Mouse (Mus musculus): ENCODE results near the gene Ccdc110. TPM values are rescaled to one million over a fixed set of nuclear protein-coding genes. Genes with fewer than 3 reads are reported as not detected.

The Ccdc110 gene
- polyA plus RNA-seq, 1 experiment from 2014 or later, result not detected

DNA sequence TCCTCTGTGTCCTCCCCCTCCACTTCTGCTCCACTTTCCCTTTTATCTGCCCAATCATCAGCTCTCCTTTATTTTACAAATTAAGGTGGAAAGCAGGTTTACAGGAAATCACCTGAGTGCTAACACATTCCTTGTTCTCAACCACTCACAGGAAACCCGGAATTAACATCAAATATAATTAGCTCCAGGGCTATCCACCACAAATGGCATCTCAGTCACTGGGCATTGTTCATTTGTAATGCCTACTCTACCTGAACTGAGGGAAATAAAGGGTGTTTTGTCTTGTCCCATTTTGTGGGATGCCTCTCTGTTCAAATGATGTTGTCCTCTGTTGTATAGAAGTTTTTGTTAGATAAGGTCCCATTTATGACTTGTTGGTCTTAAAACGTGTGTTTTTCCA is 16.2 kb downstream of the Ccdc110 start:
- ATAC-seq (no peak), DNase-seq (ENCODE audit: low spot score) (no peak)
- TF ChIP-seq EP300 (IDR thresholded peaks at IDR 0.05) (no peak), CTCF (IDR thresholded peaks at IDR 0.05) (no peak)
- Histone ChIP-seq H3K9ac (replicated peaks; ENCODE audit: low read depth) (no peak overlapping the region), H3K9me3 (ENCODE audit: low read length) (no peaks in the 10 kb centered on the region), H3K4me3 (ENCODE audit: low read depth, low read length) (no peak overlapping the region), H3K36me3 (ENCODE audit: insufficient read depth, low read length) (no peaks in the 10 kb centered on the region), H3K27me3 (replicated peaks; ENCODE audit: insufficient read depth, low read length) (no peaks in the 10 kb centered on the region), H3K4me2 (replicated peaks; ENCODE audit: low read depth, low read length) (no peak overlapping the region), H3K4me1 (ENCODE audit: insufficient read depth, low read depth, low read length) (no peaks in the 10 kb centered on the region), H3K27ac (ENCODE audit: low read length) (no peak overlapping the region)
- WGBS, result 61% methylated on average over 2 of the region's 2 CpGs

DNA sequence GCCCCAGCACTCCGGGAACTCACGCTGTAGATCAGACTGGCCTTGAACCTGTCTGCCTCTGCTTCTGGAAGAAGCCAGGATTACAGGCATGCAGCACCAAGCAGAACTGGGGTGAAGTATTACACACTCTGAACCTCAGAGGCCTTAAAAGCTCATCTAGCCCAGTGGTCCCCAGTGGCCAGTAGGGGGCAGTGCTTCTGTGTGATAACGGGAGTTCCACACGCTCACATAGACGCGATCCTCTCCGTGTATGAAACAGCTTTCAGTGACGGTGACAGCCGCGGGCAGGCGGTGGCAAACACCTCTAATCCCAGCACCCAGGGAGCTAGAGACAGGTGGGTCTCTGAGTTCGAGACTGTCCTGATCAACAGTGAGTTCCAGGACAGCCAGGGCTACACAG is 36.5 kb downstream of the Ccdc110 start:
- Histone ChIP-seq H3K36me3 (ENCODE audit: insufficient read depth, low read length) (no peaks in the 10 kb centered on the region), H3K4me3 (ENCODE audit: low read depth, low read length) (no peak overlapping the region), H3K9me3 (ENCODE audit: low read length) (no peaks in the 10 kb centered on the region), H3K27ac (ENCODE audit: low read length) (no peak overlapping the region), H3K4me2 (replicated peaks; ENCODE audit: low read depth, low read length) (no peak overlapping the region), H3K9ac (replicated peaks; ENCODE audit: low read depth) (no peak overlapping the region), H3K27me3 (replicated peaks; ENCODE audit: insufficient read depth, low read length) (no peaks in the 10 kb centered on the region), H3K4me1 (ENCODE audit: insufficient read depth, low read depth, low read length) (peaks cover 2% of the 10 kb centered on the region; the same call in 1 of the 2 replicates)
- DNase-seq (ENCODE audit: low spot score) (no peak), ATAC-seq (no peak)
- WGBS, result 93% methylated on average over 12 of the region's 12 CpGs
- TF ChIP-seq EP300 (IDR thresholded peaks at IDR 0.05) (no peak), CTCF (IDR thresholded peaks at IDR 0.05) (peak; percentile 24)

DNA sequence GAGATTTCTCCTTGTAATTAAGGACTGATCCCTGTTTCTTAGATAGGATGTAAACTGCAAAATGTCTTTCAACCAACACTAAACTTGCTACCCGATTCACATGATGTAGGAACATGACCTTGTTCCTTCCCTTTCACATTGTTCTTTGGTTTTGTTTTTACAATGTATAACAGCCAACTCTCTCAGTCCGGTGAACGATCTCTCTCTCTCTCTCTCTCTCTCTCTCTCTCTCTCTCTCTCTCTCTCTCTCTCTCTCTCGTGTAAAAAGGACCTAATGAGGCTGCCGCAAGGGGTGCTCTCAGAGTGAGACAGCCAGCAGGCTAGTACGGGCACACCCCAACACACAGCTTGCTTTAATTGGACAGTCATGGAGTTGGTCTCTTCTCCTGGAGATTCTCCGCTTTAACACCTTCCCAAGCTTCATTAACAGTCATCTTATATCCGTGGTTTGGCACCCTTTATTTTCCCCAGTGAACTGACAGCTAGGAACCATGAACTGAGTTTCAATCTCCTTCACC is 39.6 kb downstream of the Ccdc110 start:
- Histone ChIP-seq H3K9me3 (ENCODE audit: low read length) (no peaks in the 10 kb centered on the region), H3K9ac (replicated peaks; ENCODE audit: low read depth) (no peak overlapping the region), H3K27ac (ENCODE audit: low read length) (0 out of 2 replicates have a peak overlapping the region, but pooled peaks have one; percentile 0), H3K27me3 (replicated peaks; ENCODE audit: insufficient read depth, low read length) (no peaks in the 10 kb centered on the region), H3K36me3 (ENCODE audit: insufficient read depth, low read length) (no peaks in the 10 kb centered on the region), H3K4me2 (replicated peaks; ENCODE audit: low read depth, low read length) (no peak overlapping the region), H3K4me3 (ENCODE audit: low read depth, low read length) (no peak overlapping the region), H3K4me1 (ENCODE audit: insufficient read depth, low read depth, low read length) (peaks cover 7% of the 10 kb centered on the region; the same call in 1 of the 2 replicates)
- DNase-seq (ENCODE audit: low spot score), result peak; percentile 12
- ATAC-seq, result no peak
- WGBS, result 63% methylated on average over 8 of the region's 8 CpGs
- TF ChIP-seq EP300 (IDR thresholded peaks at IDR 0.05) (no peak), CTCF (IDR thresholded peaks at IDR 0.05) (no peak)

DNA sequence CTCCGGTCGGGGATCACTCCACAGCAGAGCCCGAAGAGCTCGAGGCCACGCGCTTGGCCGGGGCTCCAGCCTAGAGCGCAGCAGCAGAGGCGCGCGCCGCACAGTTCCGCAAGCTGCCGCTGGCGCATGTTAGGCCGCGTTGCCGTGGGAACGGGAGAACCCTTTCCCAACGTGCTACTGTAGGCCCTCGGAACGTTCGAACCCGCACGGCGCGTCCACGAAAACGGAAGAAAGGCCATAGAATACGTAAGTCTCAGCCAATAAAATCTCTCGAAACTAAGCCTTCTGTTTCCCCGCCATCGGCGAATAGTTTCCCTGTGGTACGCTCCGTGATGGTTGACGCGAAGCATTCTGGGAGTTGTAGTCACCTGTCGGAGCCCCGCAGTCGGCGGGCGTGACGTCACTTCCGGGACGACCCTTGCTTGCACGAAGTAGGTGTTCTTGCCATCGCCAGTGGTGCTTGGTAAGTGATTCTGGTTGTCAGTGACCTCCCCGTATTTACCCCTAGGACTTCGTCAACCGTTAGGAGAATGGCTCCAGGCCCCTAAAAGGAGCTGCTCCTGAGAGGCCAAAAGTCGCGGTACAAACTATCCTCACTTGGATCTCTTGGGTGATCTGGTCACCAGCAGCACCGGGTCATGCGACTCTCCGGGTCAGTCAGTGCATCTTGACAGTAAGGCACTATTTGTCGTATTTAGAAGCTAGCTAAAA is 40.9 kb downstream of the Ccdc110 start, which contains the start of the genes 1700029J07Rik and Ufsp2:
1700029J07Rik (minus strand) TSS at position 127 of the 711 bp plus-strand sequence.
Ufsp2 (plus strand) TSS at position 403 of the 711 bp plus-strand sequence.
- WGBS, result 2% methylated on average over 57 of the region's 57 CpGs
- Histone ChIP-seq H3K9ac (replicated peaks; ENCODE audit: low read depth) (peak within 1 kb of the TSS; percentile 37; the same call in 1 of the 2 replicates), H3K27me3 (replicated peaks; ENCODE audit: insufficient read depth, low read length) (no peaks in the 10 kb centered on the region), H3K4me3 (ENCODE audit: low read depth, low read length) (peak within 1 kb of the TSS; percentile 64), H3K4me1 (ENCODE audit: insufficient read depth, low read depth, low read length) (peaks cover 7% of the 10 kb centered on the region; the same call in 1 of the 2 replicates), H3K4me2 (replicated peaks; ENCODE audit: low read depth, low read length) (peak within 1 kb of the TSS; percentile 74), H3K36me3 (ENCODE audit: insufficient read depth, low read length) (no peaks in the 10 kb centered on the region), H3K9me3 (ENCODE audit: low read length) (no peaks in the 10 kb centered on the region), H3K27ac (ENCODE audit: low read length) (peak within 1 kb of the TSS; percentile 71)
- ATAC-seq, result peak; percentile 98
- peak; percentile 99 for DNase-seq (ENCODE audit: low spot score)
- peak; percentile 66 for TF ChIP-seq CTCF (IDR thresholded peaks at IDR 0.05)
- TF ChIP-seq EP300 (IDR thresholded peaks at IDR 0.05), result no peak

DNA sequence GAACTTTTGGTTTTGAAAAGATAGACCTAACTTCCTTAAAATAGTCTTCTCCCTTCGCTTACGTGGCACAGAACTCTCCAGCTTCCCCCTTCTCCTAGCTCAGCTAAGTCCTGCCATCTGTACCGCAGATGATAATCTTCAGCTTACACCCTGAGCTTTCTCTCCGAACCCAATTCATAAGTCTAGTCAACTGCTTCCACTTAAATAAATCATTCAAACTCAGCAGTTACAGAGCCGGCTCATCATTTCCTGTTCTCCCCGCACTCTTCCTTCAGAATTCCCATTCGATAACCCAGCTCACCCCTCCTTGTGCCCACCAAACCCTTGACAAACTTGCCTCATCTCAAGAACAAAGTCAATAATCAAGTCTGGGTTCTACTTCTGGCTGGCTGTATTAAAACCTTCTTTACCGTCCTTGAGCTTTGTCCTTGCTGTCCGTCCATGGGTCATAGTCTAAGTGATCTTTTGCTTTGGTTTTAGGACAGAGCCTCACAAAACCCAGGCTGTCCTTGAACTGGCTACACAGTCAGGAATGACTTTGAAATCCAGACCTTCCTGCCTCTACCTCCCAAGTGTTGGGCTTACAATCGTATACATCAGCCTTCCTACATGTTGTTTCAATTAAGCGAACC is 41.5 kb downstream of the Ccdc110 start:
- TF ChIP-seq EP300 (IDR thresholded peaks at IDR 0.05) (no peak), CTCF (IDR thresholded peaks at IDR 0.05) (no peak)
- 39% methylated on average over 11 of the region's 11 CpGs for WGBS
- peak; percentile 8 for ATAC-seq
- peak overlapping the region; percentile 71 for H3K27ac ChIP-seq (ENCODE audit: low read length)
- H3K9ac ChIP-seq (replicated peaks; ENCODE audit: low read depth), result peak overlapping the region; percentile 37; the same call in 1 of the 2 replicates
- H3K4me2 ChIP-seq (replicated peaks; ENCODE audit: low read depth, low read length), result peak overlapping the region; percentile 74
- H3K4me1 ChIP-seq (ENCODE audit: insufficient read depth, low read depth, low read length), result peaks cover 7% of the 10 kb centered on the region; the same call in 1 of the 2 replicates
- peak overlapping the region; percentile 64 for H3K4me3 ChIP-seq (ENCODE audit: low read depth, low read length)
- no peaks in the 10 kb centered on the region for H3K9me3 ChIP-seq (ENCODE audit: low read length)
- no peaks in the 10 kb centered on the region for H3K27me3 ChIP-seq (replicated peaks; ENCODE audit: insufficient read depth, low read length)
- peak; percentile 57 for DNase-seq (ENCODE audit: low spot score)
- H3K36me3 ChIP-seq (ENCODE audit: insufficient read depth, low read length), result no peaks in the 10 kb centered on the region

DNA sequence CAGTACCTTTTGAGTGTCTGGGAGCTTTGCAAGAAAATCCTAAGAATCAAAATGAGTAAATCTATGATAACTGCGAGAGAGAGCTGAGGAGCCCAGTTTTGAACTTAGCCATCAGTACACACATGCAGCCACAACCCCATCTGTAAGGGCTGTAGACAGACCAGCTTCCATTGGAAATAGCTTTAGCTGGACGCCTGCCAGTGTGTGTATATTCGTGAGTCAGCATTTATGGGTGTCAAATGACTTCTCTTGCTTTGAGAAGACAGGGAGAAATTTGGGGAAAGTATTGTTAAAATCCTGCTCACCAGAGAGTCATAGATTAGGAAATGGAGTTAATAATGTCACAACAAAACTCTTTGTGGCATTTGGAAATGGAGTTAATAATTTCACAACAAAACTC is 52.2 kb downstream of the Ccdc110 start:
- TF ChIP-seq CTCF (IDR thresholded peaks at IDR 0.05), result no peak
- no peak for TF ChIP-seq EP300 (IDR thresholded peaks at IDR 0.05)
- WGBS, result 53% methylated on average over 3 of the region's 3 CpGs
- DNase-seq (ENCODE audit: low spot score), result peak; percentile 42
- Histone ChIP-seq H3K4me2 (replicated peaks; ENCODE audit: low read depth, low read length) (no peak overlapping the region), H3K9me3 (ENCODE audit: low read length) (no peaks in the 10 kb centered on the region), H3K4me1 (ENCODE audit: insufficient read depth, low read depth, low read length) (no peaks in the 10 kb centered on the region), H3K27ac (ENCODE audit: low read length) (no peak overlapping the region), H3K9ac (replicated peaks; ENCODE audit: low read depth) (no peak overlapping the region), H3K36me3 (ENCODE audit: insufficient read depth, low read length) (no peaks in the 10 kb centered on the region), H3K27me3 (replicated peaks; ENCODE audit: insufficient read depth, low read length) (no peaks in the 10 kb centered on the region), H3K4me3 (ENCODE audit: low read depth, low read length) (no peak overlapping the region)
- no peak for ATAC-seq
